Mouse (Mus musculus): ENCODE data around the gene 1700025G04Rik. TPM values are rescaled to one million over a fixed set of nuclear protein-coding genes. Genes with fewer than 3 reads are reported as not detected.

Gene 1700025G04Rik
- polyA plus RNA-seq, 1 experiment from 2014 or later: 8.5 TPM

GRCm38 (mm10) chr1:152060265-152060664 is 29.7 kb downstream of the 1700025G04Rik start:
- Histone ChIP-seq H3K4me3 (ENCODE audit: inconsistent target) (no peak overlapping the region), H3K79me2 (ENCODE audit: inconsistent target) (no peaks in the 10 kb centered on the region), H3K27ac (no peak overlapping the region), H3K36me3 (ENCODE audit: inconsistent target) (no peaks in the 10 kb centered on the region)
- WGBS (ENCODE audit: missing documents): 100% methylated on average over 3 of the region's 3 CpGs

- Histone ChIP-seq H3K27ac (no peak overlapping the region), H3K79me2 (ENCODE audit: inconsistent target) (no peaks in the 10 kb centered on the region), H3K4me3 (ENCODE audit: inconsistent target) (no peak overlapping the region), H3K36me3 (ENCODE audit: inconsistent target) (no peaks in the 10 kb centered on the region)
- 86% methylated on average over 3 of the region's 3 CpGs for WGBS (ENCODE audit: missing documents)
These were observed 31.1 kb downstream of the 1700025G04Rik start for GRCm38 (mm10) chr1:152058776-152059175.

- Histone ChIP-seq H3K79me2 (ENCODE audit: inconsistent target) (no peaks in the 10 kb centered on the region), H3K27ac (no peak overlapping the region), H3K4me3 (ENCODE audit: inconsistent target) (no peak overlapping the region), H3K36me3 (ENCODE audit: inconsistent target) (no peaks in the 10 kb centered on the region)
- WGBS (ENCODE audit: missing documents): 94% methylated on average over 5 of the region's 5 CpGs
These were observed 36.8 kb downstream of the 1700025G04Rik start for GRCm38 (mm10) chr1:152053112-152053511.

GRCm38 (mm10) chr1:152051858-152052257 is 38.1 kb downstream of the 1700025G04Rik start:
- Histone ChIP-seq H3K36me3 (ENCODE audit: inconsistent target) (no peaks in the 10 kb centered on the region), H3K79me2 (ENCODE audit: inconsistent target) (no peaks in the 10 kb centered on the region), H3K4me3 (ENCODE audit: inconsistent target) (no peak overlapping the region), H3K27ac (no peak overlapping the region)
- 89% methylated on average over 8 of the region's 9 CpGs for WGBS (ENCODE audit: missing documents)

GRCm38 (mm10) chr1:152050037-152050436 is 39.9 kb downstream of the 1700025G04Rik start:
- H3K27ac ChIP-seq: no peak overlapping the region
- 86% methylated on average over 7 of the region's 7 CpGs for WGBS (ENCODE audit: missing documents)
- H3K79me2 ChIP-seq (ENCODE audit: inconsistent target): no peaks in the 10 kb centered on the region
- no peaks in the 10 kb centered on the region for H3K36me3 ChIP-seq (ENCODE audit: inconsistent target)
- no peak overlapping the region for H3K4me3 ChIP-seq (ENCODE audit: inconsistent target)

GRCm38 (mm10) chr1:152048291-152048690 is 41.6 kb downstream of the 1700025G04Rik start:
- WGBS (ENCODE audit: missing documents): 95% methylated on average over 4 of the region's 4 CpGs
- Histone ChIP-seq H3K27ac (no peak overlapping the region), H3K36me3 (ENCODE audit: inconsistent target) (no peaks in the 10 kb centered on the region)

GRCm38 (mm10) chr1:152047416-152047815 is 42.5 kb downstream of the 1700025G04Rik start:
- no peaks in the 10 kb centered on the region for H3K36me3 ChIP-seq (ENCODE audit: inconsistent target)
- H3K27ac ChIP-seq: no peak overlapping the region
- 90% methylated on average over 5 of the region's 5 CpGs for WGBS (ENCODE audit: missing documents)
- no peaks in the 10 kb centered on the region for H3K79me2 ChIP-seq (ENCODE audit: inconsistent target)
- H3K4me3 ChIP-seq (ENCODE audit: inconsistent target): no peak overlapping the region

More at GRCm38 (mm10) chr1:152048291-152048690, 41.6 kb downstream of the 1700025G04Rik start:
- H3K79me2 ChIP-seq (ENCODE audit: inconsistent target): no peaks in the 10 kb centered on the region
- no peak overlapping the region for H3K4me3 ChIP-seq (ENCODE audit: inconsistent target)

GRCm38 (mm10) chr1:152043453-152043852 is 46.5 kb downstream of the 1700025G04Rik start:
- 69% methylated on average over 2 of the region's 2 CpGs for WGBS (ENCODE audit: missing documents)
- H3K36me3 ChIP-seq (ENCODE audit: inconsistent target): no peaks in the 10 kb centered on the region
- H3K79me2 ChIP-seq (ENCODE audit: inconsistent target): no peaks in the 10 kb centered on the region
- no peak overlapping the region for H3K4me3 ChIP-seq (ENCODE audit: inconsistent target)
- no peak overlapping the region for H3K27ac ChIP-seq

GRCm38 (mm10) chr1:152042409-152042808 is 47.5 kb downstream of the 1700025G04Rik start:
- H3K36me3 ChIP-seq (ENCODE audit: inconsistent target): no peaks in the 10 kb centered on the region
- H3K79me2 ChIP-seq (ENCODE audit: inconsistent target): no peaks in the 10 kb centered on the region
- WGBS (ENCODE audit: missing documents): 63% methylated on average over 3 of the region's 3 CpGs
- no peak overlapping the region for H3K27ac ChIP-seq
- H3K4me3 ChIP-seq (ENCODE audit: inconsistent target): no peak overlapping the region

- WGBS (ENCODE audit: missing documents): 98% methylated on average over 4 of the region's 4 CpGs
- Histone ChIP-seq H3K27ac (no peak overlapping the region), H3K79me2 (ENCODE audit: inconsistent target) (no peaks in the 10 kb centered on the region), H3K36me3 (ENCODE audit: inconsistent target) (no peaks in the 10 kb centered on the region), H3K4me3 (ENCODE audit: inconsistent target) (no peak overlapping the region)
These were observed 48.9 kb downstream of the 1700025G04Rik start for GRCm38 (mm10) chr1:152041005-152041404.

- Histone ChIP-seq H3K4me3 (ENCODE audit: inconsistent target) (no peak overlapping the region), H3K36me3 (ENCODE audit: inconsistent target) (no peaks in the 10 kb centered on the region), H3K79me2 (ENCODE audit: inconsistent target) (no peaks in the 10 kb centered on the region), H3K27ac (no peak overlapping the region)
- 62% methylated on average over 7 of the region's 7 CpGs for WGBS (ENCODE audit: missing documents)
These were observed 49.9 kb downstream of the 1700025G04Rik start for GRCm38 (mm10) chr1:152040053-152040452.

GRCm38 (mm10) chr1:152039588-152039987 is 50.3 kb downstream of the 1700025G04Rik start:
- 97% methylated on average over 8 of the region's 8 CpGs for WGBS (ENCODE audit: missing documents)
- no peaks in the 10 kb centered on the region for H3K36me3 ChIP-seq (ENCODE audit: inconsistent target)

GRCm38 (mm10) chr1:152038086-152038485 is 51.8 kb downstream of the 1700025G04Rik start:
- Histone ChIP-seq H3K4me3 (ENCODE audit: inconsistent target) (no peak overlapping the region), H3K36me3 (ENCODE audit: inconsistent target) (no peaks in the 10 kb centered on the region), H3K27ac (no peak overlapping the region), H3K79me2 (ENCODE audit: inconsistent target) (no peaks in the 10 kb centered on the region)
- WGBS (ENCODE audit: missing documents): 54% methylated on average over 9 of the region's 9 CpGs

More at GRCm38 (mm10) chr1:152039588-152039987, 50.3 kb downstream of the 1700025G04Rik start:
- Histone ChIP-seq H3K27ac (no peak overlapping the region), H3K79me2 (ENCODE audit: inconsistent target) (no peaks in the 10 kb centered on the region), H3K4me3 (ENCODE audit: inconsistent target) (no peak overlapping the region)

- Histone ChIP-seq H3K27ac (no peak overlapping the region), H3K36me3 (ENCODE audit: inconsistent target) (no peaks in the 10 kb centered on the region), H3K79me2 (ENCODE audit: inconsistent target) (no peaks in the 10 kb centered on the region), H3K4me3 (ENCODE audit: inconsistent target) (no peak overlapping the region)
- 80% methylated on average over 4 of the region's 4 CpGs for WGBS (ENCODE audit: missing documents)
These were observed 52.3 kb downstream of the 1700025G04Rik start for GRCm38 (mm10) chr1:152037589-152037988.

GRCm38 (mm10) chr1:152034766-152035165 is 55.2 kb downstream of the 1700025G04Rik start:
- Histone ChIP-seq H3K4me3 (ENCODE audit: inconsistent target) (no peak overlapping the region), H3K27ac (no peak overlapping the region), H3K36me3 (ENCODE audit: inconsistent target) (no peaks in the 10 kb centered on the region), H3K79me2 (ENCODE audit: inconsistent target) (no peaks in the 10 kb centered on the region)
- 82% methylated on average over 5 of the region's 7 CpGs for WGBS (ENCODE audit: missing documents)

GRCm38 (mm10) chr1:152033731-152034130 is 56.2 kb downstream of the 1700025G04Rik start:
- H3K36me3 ChIP-seq (ENCODE audit: inconsistent target): no peaks in the 10 kb centered on the region
- no peak overlapping the region for H3K4me3 ChIP-seq (ENCODE audit: inconsistent target)
- no peak overlapping the region for H3K27ac ChIP-seq
- no peaks in the 10 kb centered on the region for H3K79me2 ChIP-seq (ENCODE audit: inconsistent target)
- 89% methylated on average over 3 of the region's 3 CpGs for WGBS (ENCODE audit: missing documents)

Data from macrophage (primary cell).